Mouse (Mus musculus) kidney, postnatal 4 days (tissue): ENCODE measurements at regions not wholly inside any gene's neighbourhood (a gene's known extent, or its start where the extent isn't known, plus 50 kb on each side); places are given as distances from the start of the nearest gene placed in this dataset.

ENCODE experiments used
- DNase-seq, 2 experiments: peaks; one replicate each; pipeline ENCODE4 v3.0.0; 2021; ENCODE audit warnings: mixed read lengths in 2 of 2

GRCm38 (mm10) chr5:133676791-133677450 is 422.6 kb upstream of the Castor2 start:
- no peak for DNase-seq

- DNase-seq = no peak
Measured at GRCm38 (mm10) chr5:133675636-133676035, 423.9 kb upstream of the Castor2 start.

GRCm38 (mm10) chr5:133666473-133666872 is 433.0 kb upstream of the Castor2 start:
- DNase-seq = peak; percentile 71 to 74

- DNase-seq = no peak
Measured at GRCm38 (mm10) chr5:133662474-133663256, 436.8 kb upstream of the Castor2 start.

- DNase-seq = no peak
Measured at GRCm38 (mm10) chr5:133660351-133660750, 439.2 kb upstream of the Castor2 start.

- no peak for DNase-seq
Measured at GRCm38 (mm10) chr5:133656837-133657236, 442.7 kb upstream of the Castor2 start.

- no peak for DNase-seq
Measured at GRCm38 (mm10) chr5:133653431-133653830, 446.1 kb upstream of the Castor2 start.

GRCm38 (mm10) chr5:133650246-133650645 is 449.3 kb upstream of the Castor2 start:
- DNase-seq = no peak

GRCm38 (mm10) chr5:133645696-133646195 is 453.8 kb upstream of the Castor2 start:
- no peak for DNase-seq

GRCm38 (mm10) chr5:133643326-133643725 is 456.2 kb upstream of the Castor2 start:
- no peak for DNase-seq

GRCm38 (mm10) chr5:133634481-133634880 is 465.0 kb upstream of the Castor2 start:
- no peak for DNase-seq

GRCm38 (mm10) chr5:133631812-133632211 is 467.7 kb upstream of the Castor2 start:
- no peak for DNase-seq

GRCm38 (mm10) chr5:133619347-133619746 is 480.2 kb upstream of the Castor2 start:
- peak; percentile 28 to 51 for DNase-seq

- DNase-seq = no peak
Measured at GRCm38 (mm10) chr5:133601241-133601739, 498.2 kb upstream of the Castor2 start.

GRCm38 (mm10) chr5:133600630-133601029 is 498.9 kb upstream of the Castor2 start:
- DNase-seq = peak in 1 of 2 experiments; percentile 8

GRCm38 (mm10) chr5:133598105-133598504 is 501.4 kb upstream of the Castor2 start:
- DNase-seq = no peak

- no peak for DNase-seq
Measured at GRCm38 (mm10) chr5:133586492-133586891, 513.0 kb upstream of the Castor2 start.

GRCm38 (mm10) chr5:133585181-133585580 is 514.3 kb upstream of the Castor2 start:
- peak; percentile 74 to 78 for DNase-seq

GRCm38 (mm10) chr5:133576595-133576994 is 522.9 kb upstream of the Castor2 start:
- no peak for DNase-seq

GRCm38 (mm10) chr5:133569096-133569495 is 530.4 kb upstream of the Castor2 start:
- DNase-seq = peak; percentile 57 to 61

GRCm38 (mm10) chr5:133566506-133566905 is 533.0 kb upstream of the Castor2 start:
- DNase-seq = no peak

- DNase-seq = no peak
Measured at GRCm38 (mm10) chr5:133550657-133551056, 548.9 kb upstream of the Castor2 start.

- DNase-seq = no peak
Measured at GRCm38 (mm10) chr5:133542217-133542616, 557.3 kb upstream of the Castor2 start.

GRCm38 (mm10) chr5:133532678-133533077 is 566.8 kb upstream of the Castor2 start:
- peak in 1 of 2 experiments; percentile 9 for DNase-seq
